Mouse (Mus musculus): ENCODE measurements around the gene 1700019A02Rik. TPM values are rescaled to one million over a fixed set of nuclear protein-coding genes. Genes with fewer than 3 reads are reported as not detected.

Gene 1700019A02Rik
- polyA plus RNA-seq (2014; fragmentation: Illumina TruSeq; extraction: RNeasy Lipid Tissue Mini Kit (QIAGEN cat#74804); ENCODE audit: low read depth, low replicate concordance): 923 TPM

DNA sequence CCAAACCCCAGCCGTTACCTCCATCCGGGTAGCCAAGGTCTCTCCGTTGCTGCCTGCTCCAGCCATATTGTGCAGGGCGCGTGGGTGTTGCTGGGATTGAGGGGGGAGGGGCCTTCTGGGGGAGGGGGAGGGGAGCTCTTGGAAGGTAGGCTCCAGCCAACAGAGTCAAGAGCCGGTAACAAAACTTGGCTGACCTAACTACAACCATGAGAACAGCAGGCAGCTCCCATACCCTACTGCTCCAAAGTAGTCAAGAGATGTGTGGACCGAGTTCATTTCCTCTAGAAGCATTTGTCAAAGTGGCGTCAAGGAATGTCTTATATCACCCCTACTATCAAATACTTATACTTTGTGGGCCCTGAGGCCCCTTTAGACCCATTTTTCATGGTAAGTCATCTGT, at the start of gene 1700019A02Rik:
Gene 1700019A02Rik, minus strand, starts transcription at position 101 of the 400 bp plus-strand sequence.

Other genes starting within 250 kb of the 1700019A02Rik start
- 251 TPM for gene 1700019D03Rik, start 167.5 kb downstream of the 1700019A02Rik start, polyA plus RNA-seq (2014; fragmentation: Illumina TruSeq; extraction: RNeasy Lipid Tissue Mini Kit (QIAGEN cat#74804); ENCODE audit: low read depth, low replicate concordance)
- 0.10 TPM for gene Mstn, start 126.0 kb downstream of the 1700019A02Rik start, polyA plus RNA-seq (2014; fragmentation: Illumina TruSeq; extraction: RNeasy Lipid Tissue Mini Kit (QIAGEN cat#74804); ENCODE audit: low read depth, low replicate concordance)
- gene Pms1, start 109.4 kb upstream of the 1700019A02Rik start, polyA plus RNA-seq (2014; fragmentation: Illumina TruSeq; extraction: RNeasy Lipid Tissue Mini Kit (QIAGEN cat#74804); ENCODE audit: low read depth, low replicate concordance): 5.9 TPM
- gene Ormdl1, start 109.5 kb upstream of the 1700019A02Rik start, polyA plus RNA-seq (2014; fragmentation: Illumina TruSeq; extraction: RNeasy Lipid Tissue Mini Kit (QIAGEN cat#74804); ENCODE audit: low read depth, low replicate concordance): 12.4 TPM
- gene Gm28778, start 109.5 kb upstream of the 1700019A02Rik start, polyA plus RNA-seq (2014; fragmentation: Illumina TruSeq; extraction: RNeasy Lipid Tissue Mini Kit (QIAGEN cat#74804); ENCODE audit: low read depth, low replicate concordance): not detected
- gene Osgepl1, start 126.0 kb upstream of the 1700019A02Rik start, polyA plus RNA-seq (2014; fragmentation: Illumina TruSeq; extraction: RNeasy Lipid Tissue Mini Kit (QIAGEN cat#74804); ENCODE audit: low read depth, low replicate concordance): 75.9 TPM
- 736 TPM for gene Asdurf, start 165.0 kb upstream of the 1700019A02Rik start, polyA plus RNA-seq (2014; fragmentation: Illumina TruSeq; extraction: RNeasy Lipid Tissue Mini Kit (QIAGEN cat#74804); ENCODE audit: low read depth, low replicate concordance)
- gene Gm28551, start 165.0 kb upstream of the 1700019A02Rik start, polyA plus RNA-seq (2014; fragmentation: Illumina TruSeq; extraction: RNeasy Lipid Tissue Mini Kit (QIAGEN cat#74804); ENCODE audit: low read depth, low replicate concordance): 3.6 TPM
- 500 TPM for gene Asnsd1, start 165.1 kb upstream of the 1700019A02Rik start, polyA plus RNA-seq (2014; fragmentation: Illumina TruSeq; extraction: RNeasy Lipid Tissue Mini Kit (QIAGEN cat#74804); ENCODE audit: low read depth, low replicate concordance)

Data from testis, adult 10 weeks (tissue).